Mouse (Mus musculus): ENCODE measurements around the gene Ubtd1.

Ubtd1 gene

DNA sequence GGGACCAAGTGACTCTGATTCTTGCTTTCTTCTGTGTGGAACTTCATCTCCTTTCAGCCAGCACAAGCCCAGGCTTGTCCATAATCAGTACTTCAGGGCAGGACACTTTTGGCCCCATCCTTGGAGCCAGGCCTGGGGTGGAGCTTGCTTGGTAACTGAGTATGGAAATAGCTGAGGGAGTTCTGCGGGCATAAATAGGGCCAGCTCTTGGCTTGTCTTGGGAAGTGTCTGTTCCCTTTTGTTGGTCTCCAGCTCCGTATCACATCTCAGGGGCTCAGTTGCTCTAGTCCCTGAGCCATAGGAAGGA lies 40.9 kb downstream of the Ubtd1 start:
- DNase-seq, result no peak

DNA sequence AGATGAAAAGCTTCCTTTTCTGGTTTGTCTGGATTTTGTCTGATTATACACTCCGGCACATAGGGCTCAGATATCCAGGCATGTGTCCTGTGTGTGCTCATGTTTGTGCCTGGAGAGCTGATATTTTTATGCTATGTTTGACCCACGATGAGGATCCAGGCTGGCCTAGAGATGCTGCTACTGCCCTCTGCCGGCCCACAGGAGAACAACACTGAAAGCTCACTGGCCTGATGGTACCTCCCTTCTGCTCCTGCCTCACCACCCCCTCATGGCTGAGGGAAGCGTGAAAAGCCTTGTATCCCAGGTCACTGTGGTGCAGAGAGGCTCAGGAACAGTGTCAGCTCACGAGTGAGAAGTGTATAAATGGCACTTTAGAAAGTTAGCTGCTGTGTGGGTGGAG lies 44.6 kb downstream of the Ubtd1 start:
- DNase-seq, result peak; percentile 86

DNA sequence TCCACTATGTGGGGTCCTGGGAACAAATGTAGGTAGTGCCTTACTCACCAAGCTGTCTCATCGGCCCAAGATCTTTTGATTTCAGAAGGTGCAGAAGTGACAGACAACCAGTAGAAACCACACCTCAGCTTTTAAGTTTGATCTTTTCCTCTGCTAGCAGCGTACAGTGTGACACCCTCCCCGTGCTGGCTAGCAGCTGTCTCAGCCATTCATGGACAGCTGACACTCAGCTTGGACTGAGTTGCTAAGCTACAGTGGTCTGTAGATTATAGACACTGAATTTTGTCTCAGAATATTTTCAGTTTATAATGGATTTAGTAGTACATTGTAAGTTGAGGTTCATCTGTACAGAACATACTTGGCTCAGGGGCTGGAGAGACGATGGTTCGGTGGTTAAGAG lies 49.5 kb downstream of the Ubtd1 start:
- no peak for DNase-seq

DNA sequence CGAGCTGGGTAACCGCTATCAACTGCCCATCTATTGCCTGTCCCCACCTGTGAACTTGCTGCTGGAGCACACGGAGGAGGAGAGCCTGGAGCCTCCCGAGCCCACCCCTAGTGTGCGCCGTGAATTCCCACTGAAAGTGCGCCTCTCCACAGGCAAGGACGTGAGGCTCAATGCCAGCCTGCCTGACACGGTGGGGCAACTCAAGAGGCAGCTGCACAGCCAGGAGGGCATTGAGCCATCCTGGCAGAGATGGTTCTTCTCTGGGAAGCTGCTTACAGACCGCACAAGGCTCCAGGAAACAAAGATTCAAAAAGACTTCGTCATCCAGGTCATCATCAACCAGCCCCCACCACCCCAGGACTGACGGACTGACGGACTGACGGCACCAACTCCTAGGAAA lies 52.0 kb downstream of the Ubtd1 start:
- DNase-seq, result no peak

DNA sequence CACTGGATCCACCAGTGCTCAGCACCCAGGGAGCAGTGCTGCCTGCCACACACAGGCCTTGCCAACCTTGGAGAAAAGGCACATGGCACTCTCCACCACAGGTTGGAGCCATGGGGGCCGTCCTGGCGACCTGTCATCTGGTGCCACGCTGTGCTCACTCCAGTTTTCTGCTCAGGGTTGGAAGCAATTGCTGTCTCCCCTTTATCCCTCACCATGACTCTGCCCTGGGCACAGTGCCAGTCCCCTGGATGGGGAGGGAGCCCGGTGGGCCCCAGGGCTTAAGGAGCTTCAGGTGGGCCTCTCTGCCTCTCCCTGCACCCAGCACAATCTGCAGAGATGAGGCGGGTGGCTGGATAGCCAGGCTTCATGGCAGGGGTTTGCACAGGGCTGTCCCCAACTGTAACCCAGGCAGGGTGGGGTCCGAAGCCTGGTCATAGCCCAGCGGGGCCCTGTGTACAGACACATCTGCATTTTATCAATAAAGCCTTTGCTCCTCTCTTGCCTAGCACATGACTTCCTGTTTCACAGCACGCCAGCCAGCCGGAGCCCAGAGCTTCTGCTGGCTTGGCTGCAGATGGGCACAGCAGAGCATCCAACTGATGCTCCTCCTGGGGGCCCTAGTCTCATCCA lies 52.7 kb downstream of the Ubtd1 start:
- DNase-seq, result peak; percentile 56

DNA sequence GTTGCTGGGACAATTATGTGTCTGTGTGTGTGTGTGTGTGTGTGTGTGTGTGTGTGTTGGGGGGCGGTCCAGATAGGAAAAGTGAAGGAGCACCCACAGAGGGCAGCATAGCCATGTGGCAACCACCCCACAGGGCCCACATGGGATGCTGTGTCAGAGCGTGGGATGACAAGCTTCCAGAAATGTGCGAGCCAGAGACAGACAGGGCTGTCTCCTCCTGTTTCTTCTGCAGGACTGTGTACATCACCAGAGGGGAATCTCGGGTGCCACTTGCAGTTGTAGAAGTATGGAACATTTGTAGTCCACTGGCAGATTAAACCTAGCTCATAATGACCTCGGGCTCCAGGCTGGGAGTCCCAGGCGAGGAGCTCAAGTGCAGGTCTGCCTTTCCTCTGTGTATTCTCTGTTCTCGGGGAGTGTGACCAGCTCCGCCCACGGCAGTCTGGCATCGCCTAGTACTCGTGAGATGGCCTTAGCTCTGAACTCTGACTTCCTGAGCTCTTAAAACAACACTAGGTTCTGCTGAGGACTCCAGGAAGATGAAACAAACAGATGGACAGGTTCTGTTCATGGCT lies 53.4 kb downstream of the Ubtd1 start:
- no peak for DNase-seq

DNA sequence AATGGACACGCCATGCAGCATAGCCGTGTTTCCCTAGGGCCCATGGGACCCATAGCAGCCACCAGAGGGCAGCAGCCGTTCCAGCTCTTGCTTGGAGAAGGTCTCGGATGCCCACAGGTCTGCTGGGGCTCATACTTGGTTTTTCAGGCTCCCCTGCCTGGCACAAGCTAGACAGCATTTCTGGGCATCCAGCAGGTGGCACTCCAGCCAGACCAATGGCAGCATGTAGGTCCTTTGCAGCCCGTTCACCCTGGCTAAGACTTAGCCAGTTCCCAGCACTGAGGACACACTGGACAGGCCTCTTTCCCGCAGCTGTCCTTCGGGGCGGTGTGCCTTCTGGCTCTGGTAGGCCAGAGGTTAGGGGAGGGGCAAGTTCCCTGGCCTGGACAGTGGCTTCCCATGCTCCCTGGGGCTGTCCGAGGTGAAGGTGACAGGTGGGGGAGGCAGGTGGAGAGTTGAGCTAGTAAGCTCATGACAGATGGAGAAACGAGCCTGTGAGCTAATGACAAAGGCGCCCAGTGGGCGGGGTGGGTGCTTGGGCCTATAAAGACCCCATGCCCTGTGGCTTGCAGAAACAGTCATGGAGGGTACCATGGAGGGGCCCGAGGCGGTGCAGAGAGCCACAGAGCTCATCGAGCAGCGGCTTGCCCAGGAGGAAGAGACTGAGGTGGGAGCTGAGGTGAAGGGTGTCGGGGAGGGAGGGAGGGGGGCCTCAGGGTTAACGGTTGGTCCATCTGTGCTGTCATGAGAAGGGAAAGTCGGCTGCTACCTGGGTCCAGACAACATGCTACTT lies 54.1 kb downstream of the Ubtd1 start, which contains the start of gene Ankrd2:
Gene Ankrd2, plus strand, starts transcription at position 545 of the 793 bp plus-strand sequence.
- peak; percentile 89 for DNase-seq

DNA sequence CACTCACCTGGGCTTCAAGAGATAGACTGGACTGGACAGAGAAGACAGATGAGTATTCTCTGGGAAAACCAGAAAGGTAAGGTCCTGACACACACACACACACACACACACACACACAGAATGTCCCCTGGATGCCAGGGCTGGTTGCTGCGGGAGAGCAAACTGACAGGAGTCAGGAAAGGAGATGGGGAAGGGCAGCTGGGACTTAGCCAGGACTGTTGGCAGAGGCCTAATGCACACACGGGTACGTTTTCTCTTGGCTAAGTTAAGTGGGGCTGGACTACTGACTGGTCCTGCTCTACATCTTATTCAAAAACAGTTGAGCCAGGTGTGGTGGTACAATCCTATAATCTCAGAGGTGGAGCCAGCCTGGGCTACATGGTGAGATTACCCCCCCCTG lies 54.8 kb downstream of the Ubtd1 start:
- no peak for DNase-seq

DNA sequence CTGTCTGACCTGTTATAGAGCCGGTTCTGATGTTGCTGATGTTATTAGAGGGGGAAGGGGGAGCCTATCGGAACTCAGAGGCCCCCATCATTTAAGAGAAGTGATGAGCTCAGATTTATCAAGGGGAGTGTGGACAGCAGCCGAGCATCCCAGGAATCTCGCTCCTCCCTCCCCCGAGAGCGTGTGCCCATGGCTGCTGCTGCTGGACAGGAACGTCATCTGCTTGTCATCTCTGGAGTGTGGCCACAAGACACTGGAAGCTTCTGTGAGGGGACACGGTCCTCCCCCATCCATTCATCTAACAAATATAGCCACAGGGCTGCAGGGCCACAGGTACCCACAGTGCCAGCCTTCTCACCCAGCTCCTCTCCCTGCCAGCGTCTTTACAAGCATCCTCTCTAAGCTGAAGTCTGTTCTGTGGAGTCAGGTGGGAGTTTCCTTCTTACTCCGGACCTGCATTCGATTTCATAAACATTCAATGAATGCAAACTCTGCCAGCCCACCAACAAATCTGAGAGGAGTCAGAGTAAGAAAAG lies 55.7 kb downstream of the Ubtd1 start:
- DNase-seq, result no peak

DNA sequence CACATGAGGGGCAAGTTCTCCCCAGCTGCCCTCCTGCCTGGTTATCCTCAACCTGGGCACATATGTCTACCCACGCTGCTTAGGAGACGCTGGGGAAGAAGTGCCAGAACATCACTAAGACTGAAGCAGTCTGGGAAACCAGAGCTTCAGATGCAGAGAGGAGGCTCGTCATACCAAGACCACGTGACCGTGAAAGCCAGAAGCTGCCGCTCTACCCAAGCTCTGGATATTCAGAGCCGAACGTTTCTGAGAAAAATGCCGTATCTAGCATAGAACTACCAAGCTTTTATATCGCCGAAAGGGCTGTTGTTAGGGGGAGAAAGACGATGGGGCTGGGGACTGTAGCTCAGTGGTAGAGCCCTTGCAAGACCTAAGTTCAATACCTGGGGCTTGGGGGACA lies 56.7 kb downstream of the Ubtd1 start:
- DNase-seq, result no peak

DNA sequence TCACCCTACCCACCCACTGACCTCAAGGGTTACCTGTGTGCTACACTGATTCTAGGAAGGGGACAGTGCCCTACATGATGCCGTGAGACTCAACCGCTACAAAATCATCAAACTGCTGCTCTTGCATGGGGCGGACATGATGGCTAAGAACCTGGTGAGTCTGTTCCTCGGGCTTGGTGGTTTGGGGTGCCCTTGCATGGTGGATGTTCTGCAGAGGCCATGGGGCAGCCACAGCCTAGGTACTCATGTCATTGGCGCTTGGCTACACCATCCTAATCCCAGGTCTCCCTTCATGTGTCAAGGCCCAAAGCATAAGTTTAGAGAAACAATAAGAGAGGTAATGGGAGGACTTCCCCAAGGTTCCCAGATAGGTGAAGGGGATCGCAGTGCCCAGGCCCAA lies 62.4 kb downstream of the Ubtd1 start:
- DNase-seq, result no peak

DNA sequence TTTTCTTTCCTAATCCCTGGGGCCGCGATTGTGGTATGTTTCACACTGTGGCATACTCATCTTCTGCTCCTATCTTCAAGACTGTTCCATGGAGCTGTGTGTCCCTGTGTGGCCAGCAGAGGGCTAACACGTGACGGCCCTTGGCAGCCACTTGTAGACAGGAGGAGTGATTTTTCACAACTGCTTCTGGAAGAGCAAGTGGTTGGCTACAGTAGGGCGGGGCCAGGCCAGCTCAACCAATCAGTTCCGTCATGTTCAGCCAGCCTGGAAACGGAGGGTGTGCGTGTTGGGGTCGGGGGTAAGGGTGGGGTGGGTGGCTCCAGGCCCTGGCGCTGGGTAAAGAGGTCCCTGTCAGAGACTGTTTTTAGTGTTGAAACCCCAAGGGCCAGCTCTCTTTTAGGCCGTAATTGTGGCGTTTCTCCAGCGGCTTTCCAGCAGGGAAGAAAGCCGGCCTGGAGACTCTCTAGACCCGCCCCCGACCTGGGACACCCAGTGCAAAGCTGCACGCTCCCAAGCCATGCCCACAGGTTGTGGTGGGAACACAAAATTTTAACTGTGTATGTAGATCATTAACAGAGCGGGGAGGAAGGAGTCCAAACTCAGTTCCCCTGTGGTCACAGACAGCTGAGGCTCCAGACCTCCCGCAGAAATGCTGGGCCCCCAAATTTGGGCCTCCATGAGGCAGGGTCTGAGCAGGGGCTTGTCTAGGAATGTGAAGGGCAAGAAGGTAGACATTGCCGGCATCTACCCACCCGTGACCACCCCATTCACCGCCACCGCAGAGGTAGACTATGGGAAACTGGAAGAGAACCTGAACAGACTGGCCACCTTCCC lies 63.9 kb downstream of the Ubtd1 start, which contains the start of gene Hoga1:
Gene Hoga1, plus strand, starts transcription at position 342 of the 834 bp plus-strand sequence.
- DNase-seq, result peak; percentile 85

DNA sequence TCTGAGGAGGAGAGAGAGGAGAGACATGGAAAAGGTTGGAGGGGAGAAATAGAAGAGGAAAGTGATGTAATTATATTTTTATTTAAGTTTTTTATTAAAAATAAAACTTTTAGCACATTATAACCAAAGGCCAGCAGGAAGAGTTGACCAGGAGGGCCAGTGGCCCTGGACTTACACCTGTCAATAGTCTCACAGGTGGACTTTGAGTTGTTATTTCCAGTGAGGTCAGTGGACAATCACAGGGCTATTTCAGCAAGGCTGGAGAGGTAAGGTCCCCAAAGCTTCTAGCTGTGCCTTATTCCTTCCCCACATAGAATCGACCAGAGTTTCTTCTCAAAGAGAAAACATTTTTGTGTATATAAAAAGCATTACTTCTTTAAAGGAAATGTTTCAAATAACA lies 68.7 kb downstream of the Ubtd1 start:
- no peak for DNase-seq

DNA sequence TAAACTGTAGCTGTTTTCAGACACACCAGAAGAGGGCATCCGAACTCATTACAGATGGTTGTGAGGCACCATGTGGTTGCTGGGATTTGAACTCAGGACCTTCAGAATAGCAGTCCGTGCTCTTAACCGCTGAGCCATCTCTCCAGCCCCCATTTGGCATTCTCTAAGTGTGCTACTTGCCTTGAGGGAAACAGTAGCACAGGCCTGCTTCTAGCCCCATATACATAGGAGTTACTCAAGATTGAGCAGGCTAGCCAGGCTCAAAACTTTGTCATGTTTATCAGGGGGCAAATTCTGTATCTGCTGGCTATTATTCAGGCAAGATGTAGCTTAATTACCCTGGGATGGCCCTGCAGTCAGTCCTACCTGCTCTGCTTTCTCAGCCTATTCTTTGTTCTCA lies 69.8 kb downstream of the Ubtd1 start:
- no peak for DNase-seq

DNA sequence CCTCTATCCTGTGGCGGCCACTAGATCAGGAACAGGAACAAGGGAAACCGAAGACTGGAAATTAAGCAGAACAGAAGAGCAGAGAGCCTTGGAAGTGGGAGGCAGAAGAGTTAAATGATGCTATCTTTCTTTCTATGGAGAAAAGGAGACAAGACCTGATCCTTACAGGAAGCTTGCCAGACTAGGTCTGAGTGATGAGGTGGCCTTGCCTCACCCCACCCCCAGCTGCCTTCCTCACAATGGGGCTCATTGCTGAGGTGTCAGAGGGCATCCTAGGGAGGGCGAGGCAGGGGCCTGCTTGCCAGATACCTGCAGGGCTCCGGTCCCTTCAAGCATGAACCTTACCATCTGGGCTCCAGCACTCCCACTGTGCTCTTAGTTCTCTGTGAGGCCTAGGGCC lies 70.4 kb downstream of the Ubtd1 start, which contains the start of gene 4933411K16Rik:
Gene 4933411K16Rik, plus strand, starts transcription at position 301 of the 400 bp plus-strand sequence.
- no peak for DNase-seq

DNA sequence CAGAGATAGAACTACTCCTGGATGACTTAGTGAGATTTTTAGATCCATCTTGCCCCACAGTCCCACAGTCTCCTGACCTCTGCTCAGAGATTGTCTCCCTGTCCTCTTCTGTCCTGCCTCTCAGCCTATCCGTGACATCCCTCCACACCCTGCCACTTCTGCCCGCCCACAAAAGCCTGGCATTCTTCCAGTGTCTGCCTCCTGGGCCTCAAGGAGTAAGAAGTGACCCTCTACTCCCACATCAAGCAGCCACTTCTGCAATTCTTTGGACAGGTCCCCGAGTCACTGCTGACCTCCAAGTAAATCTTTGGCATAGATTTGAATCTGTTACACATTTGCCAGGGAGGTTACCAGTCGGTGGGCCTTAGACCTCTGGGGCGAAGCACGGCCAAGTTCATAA lies 72.7 kb downstream of the Ubtd1 start:
- no peak for DNase-seq

DNA sequence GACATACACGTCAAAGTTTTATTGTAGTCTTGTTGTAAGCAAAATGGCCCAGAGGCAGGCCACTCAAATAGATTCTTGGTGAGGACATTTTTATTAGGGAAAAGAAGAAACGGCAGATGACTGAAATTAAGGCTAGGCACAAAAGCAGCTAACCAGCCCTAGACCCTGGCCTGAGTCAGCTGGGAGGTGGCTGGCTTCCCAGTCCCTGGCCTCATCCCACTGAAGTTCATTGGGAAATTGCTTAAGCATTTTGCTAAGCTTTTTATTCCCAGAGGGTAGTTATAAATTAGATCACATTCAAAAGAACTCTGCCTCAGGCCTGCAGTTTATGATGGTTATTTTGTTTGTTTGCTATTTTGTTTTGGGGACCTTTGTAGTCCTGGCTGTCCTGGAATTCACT lies 74.3 kb downstream of the Ubtd1 start:
- no peak for DNase-seq

DNA sequence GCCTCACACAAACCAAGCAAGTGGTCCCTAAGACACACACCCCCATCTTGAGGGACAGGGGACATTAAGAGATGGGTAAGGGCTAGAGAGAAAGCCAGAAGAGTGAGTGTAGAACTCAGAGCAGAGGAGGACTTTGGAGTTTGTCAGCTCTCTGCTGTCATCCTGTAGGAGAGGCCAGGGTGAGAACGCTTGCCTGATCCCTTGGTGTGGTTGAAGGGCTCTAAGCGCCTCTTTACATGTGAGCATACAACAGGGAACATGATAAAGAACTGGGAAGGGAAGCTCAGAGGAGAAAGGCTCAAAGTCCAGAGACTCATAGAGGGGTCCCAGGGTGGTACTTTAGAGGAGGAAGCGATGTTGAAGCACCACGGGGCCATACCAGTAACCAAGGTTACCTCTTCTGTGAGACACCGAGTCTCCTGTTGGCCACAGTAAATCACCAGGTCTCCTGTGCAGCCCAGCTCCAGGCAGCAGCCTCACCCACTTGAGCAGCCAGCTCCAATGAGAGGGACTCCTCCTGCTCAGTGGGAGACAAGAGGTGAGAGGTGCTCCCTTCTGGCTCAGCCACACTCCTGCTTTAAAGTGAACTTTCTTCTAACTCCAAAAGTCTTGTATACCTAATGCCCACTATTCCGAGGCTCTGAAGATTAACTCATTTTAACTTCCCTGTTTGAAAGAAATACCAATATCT lies 75.3 kb downstream of the Ubtd1 start:
- DNase-seq, result no peak

DNA sequence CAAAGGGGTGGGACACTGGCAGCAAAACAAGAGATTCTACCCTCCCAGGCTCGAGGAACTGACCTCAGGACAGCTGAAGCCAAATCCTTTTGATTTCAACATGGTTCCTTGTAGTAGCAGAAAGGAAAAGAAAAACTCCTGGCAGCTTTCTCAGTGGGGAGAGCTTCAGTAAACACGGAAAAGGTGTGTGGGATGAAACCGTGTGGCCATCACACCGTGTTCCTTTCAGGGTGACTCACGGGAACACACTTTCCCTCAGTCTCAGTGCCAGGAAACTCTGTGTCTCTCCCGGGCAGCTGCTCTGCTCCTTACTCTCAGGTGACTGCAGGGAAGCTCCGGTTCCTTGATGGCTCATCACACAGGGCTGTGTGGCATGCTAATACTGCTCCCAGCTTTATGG lies 76.9 kb downstream of the Ubtd1 start:
- DNase-seq, result no peak

DNA sequence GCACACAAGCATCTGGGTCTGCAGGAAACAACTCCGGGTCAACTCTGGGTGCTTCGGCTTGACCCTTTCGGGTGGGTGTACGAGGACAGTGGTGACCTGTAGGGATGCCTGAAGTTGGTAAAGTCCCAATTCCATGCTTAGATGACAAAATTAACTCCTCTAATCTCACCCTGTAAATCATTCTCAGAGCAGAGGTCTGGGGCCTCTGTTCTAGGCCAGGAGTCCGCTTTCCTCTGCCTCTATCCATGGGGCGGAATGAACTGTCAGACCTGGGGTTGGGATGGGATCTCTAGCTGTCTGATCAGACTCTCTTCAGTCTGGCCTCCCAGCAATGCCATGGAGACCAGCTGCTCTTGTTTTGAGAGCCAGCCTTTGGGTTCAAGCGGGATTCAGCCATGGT lies 79.9 kb downstream of the Ubtd1 start:
- DNase-seq, result no peak

DNA sequence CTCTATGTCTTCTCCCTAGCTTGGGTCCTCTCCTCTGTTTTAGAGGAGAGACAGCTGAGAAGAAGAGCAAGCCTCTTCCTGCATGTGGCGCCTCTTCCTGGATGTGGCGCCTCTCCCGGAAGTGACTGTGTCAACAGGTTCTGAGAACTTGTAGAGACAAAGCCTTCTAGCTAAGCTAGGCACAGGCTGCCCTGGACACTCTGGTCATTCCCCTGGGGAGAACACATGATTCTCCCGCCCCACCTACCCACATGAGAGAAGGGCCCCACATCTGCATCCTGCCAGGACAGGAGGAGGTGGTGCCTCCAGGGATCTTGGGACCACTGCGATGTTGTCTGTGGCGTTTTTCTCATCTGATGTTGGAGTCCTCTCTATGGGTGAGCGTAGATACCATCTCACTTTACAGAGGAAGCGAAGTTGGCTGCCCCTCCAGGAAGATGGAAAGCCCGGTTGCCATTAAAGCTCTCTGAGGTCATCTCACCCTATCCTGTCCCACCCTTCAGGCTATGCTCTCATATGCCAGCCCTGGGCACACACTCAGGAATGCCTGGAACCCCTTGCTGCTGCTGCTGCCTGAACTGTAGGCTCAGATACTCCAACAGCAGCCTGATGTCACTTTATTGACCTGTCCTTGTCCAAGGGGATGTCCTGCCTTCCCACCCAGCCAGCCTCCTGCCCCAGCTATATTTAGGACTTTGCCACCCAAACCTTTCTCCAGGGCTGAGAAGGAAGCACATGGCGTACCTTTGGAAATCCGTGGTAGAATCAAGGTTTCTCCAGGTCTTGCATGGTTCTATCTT lies 87.1 kb downstream of the Ubtd1 start:
- DNase-seq, result peak; percentile 23

DNA sequence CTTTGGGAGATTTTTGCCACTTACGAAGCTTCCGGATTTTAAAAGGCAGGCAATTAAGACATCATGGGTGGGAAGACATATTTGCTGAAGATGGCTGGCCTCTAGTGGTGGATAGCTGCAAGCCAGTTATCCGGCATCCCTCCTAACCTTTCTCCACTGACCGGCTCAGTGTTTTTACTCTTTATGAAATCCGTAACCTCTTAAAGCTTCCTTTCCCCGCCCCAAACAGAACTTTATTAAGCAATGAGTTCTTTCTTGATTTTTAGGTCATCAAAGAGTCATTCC lies 87.6 kb downstream of the Ubtd1 start:
- DNase-seq, result no peak
